Mouse (Mus musculus) MEL (cell line): ENCODE results near the gene Rab44. TPM values are rescaled to one million over a fixed set of nuclear protein-coding genes. Genes with fewer than 3 reads are reported as not detected.
A peak's percentile ranks its signal among the peaks of the same experiment; 100 is the strongest.

ENCODE experiments used
- DNase-seq: peaks from one replicate; pipeline ENCODE4 v3.0.0; 2011; ENCODE audit warnings: low read depth, low spot score
- H3K27ac ChIP-seq: 2 replicates; pipeline ENCODE4 v1.5.1; 2012; ENCODE audit warnings: low read depth, mild to moderate bottlenecking, control low read depth, low read length, moderate library complexity; ENCODE audit not compliant: control insufficient read depth
- H3K27me3 ChIP-seq, 2 experiments: fragments of 150-350 bp in 1 of 2; sonication (generic) in 1 of 2; 2 replicates each; pipeline ENCODE4 v1.6.1; 2012; ENCODE audit warnings: low read length in 2 of 2, mild to moderate bottlenecking in 2 of 2, improper control_type of control experiment in 1 of 2, moderate library complexity in 1 of 2; ENCODE audit not compliant: insufficient read depth in 2 of 2, control insufficient read depth in 1 of 2
- H3K36me3 ChIP-seq, 2 experiments: 2 replicates each; pipeline ENCODE4 v1.6.1; 2012 to 2014; ENCODE audit warnings: low read length in 2 of 2, improper control_type of control experiment in 1 of 2, inconsistent platforms in 1 of 2, mild to moderate bottlenecking in 1 of 2; ENCODE audit not compliant: insufficient read depth in 2 of 2, control insufficient read depth in 1 of 2
- H3K4me1 ChIP-seq, 2 experiments: fragments of 150-350 bp in 1 of 2; sonication (generic) in 1 of 2; 2 replicates each; pipeline ENCODE4 v1.6.1; 2012; ENCODE audit warnings: low read length in 2 of 2, improper control_type of control experiment in 1 of 2, mild to moderate bottlenecking in 1 of 2; ENCODE audit not compliant: insufficient read depth in 2 of 2, control insufficient read depth in 1 of 2
- H3K4me3 ChIP-seq, 2 experiments: fragments of 150-350 bp in 1 of 2; sonication (generic) in 1 of 2; 2 replicates each; pipeline ENCODE4 v1.5.1; 2012; ENCODE audit warnings: low read depth in 2 of 2, low read length in 2 of 2, mild to moderate bottlenecking in 2 of 2, moderate library complexity in 2 of 2, control low read depth in 1 of 2, improper control_type of control experiment in 1 of 2; ENCODE audit not compliant: control insufficient read depth in 1 of 2, insufficient read depth in 1 of 2
- H3K79me2 ChIP-seq: 2 replicates; pipeline ENCODE4 v1.6.1; 2012; ENCODE audit warnings: mild to moderate bottlenecking, low read length, moderate library complexity; ENCODE audit not compliant: control insufficient read depth, poor library complexity, insufficient read depth
- H3K9ac ChIP-seq: 2 replicates; pipeline ENCODE4 v1.6.1; 2012; ENCODE audit warnings: low read depth, mild to moderate bottlenecking, control low read depth, low read length, moderate library complexity; ENCODE audit not compliant: control insufficient read depth, poor library complexity, severe bottlenecking
- H3K9me3 ChIP-seq: fragments of 150-350 bp; sonication (generic); replicated peaks from 2 replicates; pipeline ENCODE4 v1.6.1; 2012; ENCODE audit warnings: mild to moderate bottlenecking, low read length, improper control_type of control experiment, moderate library complexity; ENCODE audit not compliant: insufficient read depth
- CHD1 ChIP-seq: IDR thresholded peaks from 2 replicates; pipeline ENCODE4 v1.6.1; 2012; ENCODE audit warnings: low read depth, mild to moderate bottlenecking, inconsistent platforms, low read length, improper control_type of control experiment
- CHD2 ChIP-seq: IDR thresholded peaks from 2 replicates; pipeline ENCODE4 v1.6.1; 2011; ENCODE audit warnings: low read length, improper control_type of control experiment
- CTCF ChIP-seq, 3 experiments: IDR thresholded peaks in 2 of 3; conservative IDR thresholded peaks in 1 of 3; 2 replicates each; pipeline ENCODE4 v1.5.1; 2011 to 2012; ENCODE audit warnings: low read length in 3 of 3, low read depth in 2 of 3, mild to moderate bottlenecking in 2 of 3, improper control_type of control experiment in 1 of 3, inconsistent platforms in 1 of 3, mixed read lengths in 1 of 3, moderate library complexity in 1 of 3; ENCODE audit not compliant: control insufficient read depth in 1 of 3, insufficient read depth in 1 of 3, poor library complexity in 1 of 3, severe bottlenecking in 1 of 3
- EP300 ChIP-seq, 2 experiments: IDR thresholded peaks; 2 replicates each; pipeline ENCODE4 v1.6.1; 2011; ENCODE audit warnings: improper control_type of control experiment in 2 of 2, low read length in 2 of 2, low read depth in 1 of 2, mild to moderate bottlenecking in 1 of 2
- GATA1 ChIP-seq: IDR thresholded peaks from 2 replicates; pipeline ENCODE4 v1.6.1; 2011; ENCODE audit warnings: low read depth, low read length, improper control_type of control experiment
- HCFC1 ChIP-seq: IDR thresholded peaks from 2 replicates; pipeline ENCODE4 v1.6.1; 2012; ENCODE audit warnings: low read depth, mild to moderate bottlenecking, inconsistent platforms, low read length, improper control_type of control experiment, moderate library complexity
- JUND ChIP-seq: IDR thresholded peaks from 2 replicates; pipeline ENCODE4 v1.6.1; 2011; ENCODE audit warnings: low read depth, mild to moderate bottlenecking, improper control_type of control experiment, low read length
- KAT2A ChIP-seq: conservative IDR thresholded peaks from 2 replicates; pipeline ENCODE4 v1.6.1; 2012; ENCODE audit warnings: low read depth, low read length, improper control_type of control experiment, inconsistent platforms
- MAZ ChIP-seq: IDR thresholded peaks from 2 replicates; pipeline ENCODE4 v1.6.1; 2012; ENCODE audit warnings: low read depth, mild to moderate bottlenecking, inconsistent platforms, low read length, improper control_type of control experiment
- MEF2A ChIP-seq: IDR thresholded peaks from 2 replicates; pipeline ENCODE4 v1.6.1; 2014; ENCODE audit warnings: low read depth, mild to moderate bottlenecking, inconsistent platforms, low read length, improper control_type of control experiment; ENCODE audit not compliant: poor library complexity, insufficient replicate concordance, severe bottlenecking; ENCODE audit errors: extremely low read depth
- POLR2AphosphoS2 ChIP-seq: IDR thresholded peaks from 2 replicates; pipeline ENCODE4 v1.6.1; 2011; ENCODE audit warnings: low read length, improper control_type of control experiment
- POLR2AphosphoS5 ChIP-seq: IDR thresholded peaks from 2 replicates; pipeline ENCODE4 v1.6.1; 2012; ENCODE audit warnings: low read depth, borderline replicate concordance, mild to moderate bottlenecking, inconsistent platforms, low read length, moderate library complexity, mixed read lengths
- RAD21 ChIP-seq: IDR thresholded peaks from 2 replicates; pipeline ENCODE4 v1.6.1; 2011; ENCODE audit warnings: mild to moderate bottlenecking, low read depth, low read length, improper control_type of control experiment
- SMC3 ChIP-seq: IDR thresholded peaks from 2 replicates; pipeline ENCODE4 v1.6.1; 2011; ENCODE audit warnings: low read depth, low read length, improper control_type of control experiment
- TAL1 ChIP-seq: IDR thresholded peaks from 2 replicates; pipeline ENCODE4 v1.6.1; 2012; ENCODE audit warnings: mild to moderate bottlenecking, inconsistent platforms, low read length, moderate library complexity, mixed read lengths
- USF1 ChIP-seq: IDR thresholded peaks from 2 replicates; pipeline ENCODE4 v1.6.1; 2014; ENCODE audit warnings: low read depth, mild to moderate bottlenecking, inconsistent platforms, low read length, improper control_type of control experiment, moderate library complexity
- USF2 ChIP-seq, 2 experiments: IDR thresholded peaks; 2 replicates each; pipeline ENCODE4 v1.6.1; 2011 to 2012; ENCODE audit warnings: improper control_type of control experiment in 2 of 2, low read length in 2 of 2, borderline replicate concordance in 1 of 2, inconsistent platforms in 1 of 2, low read depth in 1 of 2, mild to moderate bottlenecking in 1 of 2; ENCODE audit not compliant: insufficient read depth in 1 of 2
- ZC3H11A ChIP-seq: IDR thresholded peaks from 2 replicates; pipeline ENCODE4 v1.6.1; 2012; ENCODE audit warnings: low read depth, mild to moderate bottlenecking, inconsistent platforms, low read length, improper control_type of control experiment
- ZMIZ1 ChIP-seq: IDR thresholded peaks from 2 replicates; pipeline ENCODE4 v1.6.1; 2012; ENCODE audit warnings: low read depth, mild to moderate bottlenecking, inconsistent platforms, low read length, improper control_type of control experiment, moderate library complexity
- ZNF384 ChIP-seq: IDR thresholded peaks from 2 replicates; pipeline ENCODE4 v1.6.1; 2012; ENCODE audit warnings: low read depth, mild to moderate bottlenecking, inconsistent platforms, low read length, improper control_type of control experiment
- polyA plus RNA-seq, 2 experiments: library from polyadenylated mRNA; stranded (reverse) in 1 of 2; unstranded in 1 of 2; fragments of >175 nt in 1 of 2; fragments of >200 nt in 1 of 2; gene quantifications; 2 replicates each; pipeline versions ENCODE4 v1.2.1 to v1.2.4; 2012; ENCODE audit warnings: low replicate concordance in 2 of 2, low read depth in 1 of 2; ENCODE audit not compliant: insufficient read length in 2 of 2, insufficient read depth in 1 of 2, missing spikeins in 1 of 2
- total RNA-seq: library from RNA; depleted of rRNA; stranded (reverse); fragments of 300-350 nt; gene quantifications from 2 replicates; pipeline ENCODE4 v1.2.3, GENCODE M21; 2012

The Rab44 gene
- total and polyA plus RNA-seq, 3 experiments, result 7.0 to 9.5 TPM; not detected in 1

DNA sequence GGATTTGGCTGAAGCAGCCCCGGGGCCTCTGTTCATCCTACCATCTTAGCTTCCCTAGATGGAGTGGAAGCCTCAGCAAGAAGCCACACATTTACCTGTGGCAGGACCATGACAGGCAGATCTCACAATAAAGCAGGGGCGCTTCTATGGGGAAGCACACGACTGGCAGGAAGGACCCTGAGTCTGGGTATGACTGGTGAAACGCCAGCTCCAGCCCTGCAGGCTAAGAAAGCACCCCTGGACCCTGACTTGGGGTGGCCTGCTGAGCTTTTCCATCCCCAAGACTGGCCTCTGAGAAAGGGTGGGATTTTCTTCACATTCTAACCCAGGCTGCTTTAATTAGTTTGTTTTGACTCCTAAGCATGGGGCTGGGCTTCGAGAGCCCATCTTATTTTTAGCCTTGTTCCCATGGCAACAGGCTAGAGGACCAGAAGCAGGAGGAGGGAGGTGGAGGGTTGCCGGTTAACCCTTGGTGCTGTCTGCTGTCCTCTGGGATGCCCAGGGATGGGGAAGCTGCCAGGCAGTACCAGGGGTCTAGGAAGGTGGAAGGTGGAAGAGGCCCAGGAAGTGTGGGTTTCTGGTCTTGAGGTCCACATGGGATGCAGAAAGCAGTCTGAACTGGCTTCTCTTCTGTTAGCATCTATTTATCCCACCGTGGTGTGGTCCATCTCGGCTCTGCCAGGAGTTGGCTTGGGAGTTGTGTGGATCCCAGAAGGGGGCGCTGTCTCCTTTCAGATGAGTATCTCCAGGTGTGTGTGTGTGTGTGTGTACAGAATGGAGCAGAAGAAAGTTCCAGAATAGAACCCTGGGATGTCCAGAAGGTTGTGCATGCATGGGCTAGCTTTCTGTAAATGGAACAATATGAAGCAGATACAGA, 62.7 kb downstream of the Rab44 start:
- TF ChIP-seq CTCF (IDR thresholded peaks at IDR 0.05 in 2 of 3, conservative IDR thresholded peaks at IDR 0.05 in 1 of 3; ENCODE audit: control insufficient read depth in 1 of 3, insufficient read depth in 1 of 3, low read depth in 2 of 3, low read length in 3 of 3, poor library complexity in 1 of 3, severe bottlenecking in 1 of 3) (peak; percentile 37 to 61 (median 61); a peak in 5 of 6 replicates), POLR2AphosphoS5 (no peak), RAD21 (peak; percentile 54), SMC3 (peak; percentile 54), CHD1 (no peak), MAZ (no peak), ZC3H11A (peak; percentile 50)
- H3K9me3 ChIP-seq, result no peaks in the 10 kb centered on the region
- peak; percentile 50 for DNase-seq
- peaks cover 0 to 15% of the 10 kb centered on the region in 2 experiments; a peak in 2 of 4 replicates for H3K36me3 ChIP-seq
- no peak overlapping the region for H3K9ac ChIP-seq
- H3K4me3 ChIP-seq, result no peak overlapping the region
- H3K27ac ChIP-seq, result no peak overlapping the region
- H3K79me2 ChIP-seq, result no peaks in the 10 kb centered on the region
- peaks cover 0 to 24% of the 10 kb centered on the region in 2 experiments; a peak in 2 of 4 replicates for H3K4me1 ChIP-seq
- no peaks in the 10 kb centered on the region for H3K27me3 ChIP-seq

DNA sequence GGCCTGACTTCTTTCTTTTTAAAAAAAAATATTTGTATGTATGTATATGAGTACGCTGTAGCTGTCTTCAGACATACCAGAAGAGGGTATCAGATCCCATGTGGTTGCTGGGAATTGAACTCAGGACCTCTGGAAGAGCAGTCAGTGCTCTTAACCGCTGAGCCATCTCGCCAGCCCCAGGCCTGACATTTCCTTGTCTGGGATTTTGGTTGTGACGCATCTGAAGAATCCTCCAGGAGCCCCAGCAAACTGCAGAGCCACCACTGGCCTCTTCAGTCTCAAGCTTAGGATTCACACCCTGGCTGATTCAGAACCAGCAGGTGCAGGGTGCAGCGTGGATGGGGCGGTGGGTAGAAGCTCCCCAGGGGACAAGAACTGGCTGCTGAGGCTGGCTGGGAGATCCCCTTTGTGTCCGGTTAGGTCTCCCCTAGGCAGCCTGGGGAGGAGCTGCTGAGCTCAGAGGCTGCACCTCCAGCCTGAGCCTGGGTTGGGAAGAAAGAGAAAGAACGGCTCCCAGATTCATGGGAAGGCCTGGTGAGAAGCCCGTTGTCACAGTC, 64.6 kb downstream of the Rab44 start:
- Histone ChIP-seq H3K9ac (no peak overlapping the region), H3K36me3 (peaks cover 0 to 12% of the 10 kb centered on the region in 2 experiments; a peak in 2 of 4 replicates), H3K9me3 (no peaks in the 10 kb centered on the region), H3K79me2 (no peaks in the 10 kb centered on the region), H3K27ac (no peak overlapping the region), H3K4me3 (no peak overlapping the region), H3K4me1 (peaks cover 0 to 18% of the 10 kb centered on the region in 2 experiments; a peak in 2 of 4 replicates), H3K27me3 (no peaks in the 10 kb centered on the region)
- no peak for TF ChIP-seq EP300 (IDR thresholded peaks at IDR 0.05; ENCODE audit: low read depth in 1 of 2, low read length in 2 of 2)
- no peak for TF ChIP-seq USF1
- TF ChIP-seq TAL1, result no peak
- TF ChIP-seq USF2 (IDR thresholded peaks at IDR 0.05; ENCODE audit: borderline replicate concordance in 1 of 2, insufficient read depth in 1 of 2, low read depth in 1 of 2, low read length in 2 of 2), result no peak
- TF ChIP-seq POLR2AphosphoS2, result no peak
- no peak for TF ChIP-seq MEF2A
- no peak for TF ChIP-seq ZC3H11A
- TF ChIP-seq RAD21, result no peak
- no peak for TF ChIP-seq HCFC1
- TF ChIP-seq GATA1, result no peak
- no peak for TF ChIP-seq ZNF384
- TF ChIP-seq KAT2A, result no peak
- TF ChIP-seq CHD2, result no peak
- TF ChIP-seq CHD1, result no peak
- TF ChIP-seq ZMIZ1, result no peak
- TF ChIP-seq JUND, result no peak
- DNase-seq, result no peak
